Mouse (Mus musculus) CH12.LX (cell line): ENCODE measurements around the gene Col15a1.

Experiments
- BHLHE40 ChIP-seq: IDR thresholded peaks from 2 replicates; pipeline ENCODE4 v1.6.1; 2011; ENCODE audit warnings: mild to moderate bottlenecking, low read depth, low read length, improper control_type of control experiment
- CHD2 ChIP-seq: IDR thresholded peaks from 2 replicates; pipeline ENCODE4 v1.6.1; 2011; ENCODE audit warnings: low read length, improper control_type of control experiment
- CTCF ChIP-seq, 2 experiments: IDR thresholded peaks in 1 of 2; conservative IDR thresholded peaks in 1 of 2; 2 replicates each; pipeline ENCODE4 v1.5.1; 2011 to 2012; ENCODE audit warnings: low read depth in 2 of 2, low read length in 2 of 2, improper control_type of control experiment in 1 of 2, inconsistent platforms in 1 of 2, mild to moderate bottlenecking in 1 of 2, moderate library complexity in 1 of 2
- GABPA ChIP-seq: IDR thresholded peaks from 2 replicates; pipeline ENCODE4 v1.6.1; 2012; ENCODE audit warnings: low read depth, low read length, improper control_type of control experiment, inconsistent platforms; ENCODE audit not compliant: insufficient replicate concordance
- JUN ChIP-seq: IDR thresholded peaks from 2 replicates; pipeline ENCODE4 v1.6.1; 2011; ENCODE audit warnings: low read depth, mild to moderate bottlenecking, low read length, improper control_type of control experiment, moderate library complexity; ENCODE audit not compliant: insufficient read depth
- MAX ChIP-seq: IDR thresholded peaks from 2 replicates; pipeline ENCODE4 v1.6.1; 2011; ENCODE audit warnings: low read length, improper control_type of control experiment
- MXI1 ChIP-seq: IDR thresholded peaks from 2 replicates; pipeline ENCODE4 v1.6.1; 2011; ENCODE audit warnings: mild to moderate bottlenecking, low read depth, low read length, improper control_type of control experiment
- NRF1 ChIP-seq: IDR thresholded peaks from 2 replicates; pipeline ENCODE4 v1.6.1; 2014; ENCODE audit warnings: low read depth, mild to moderate bottlenecking, inconsistent platforms, low read length, improper control_type of control experiment, moderate library complexity
- PAX5 ChIP-seq: IDR thresholded peaks from 2 replicates; pipeline ENCODE4 v1.6.1; 2012; ENCODE audit warnings: low read length, inconsistent platforms, mixed read lengths
- POLR2A ChIP-seq: IDR thresholded peaks from 2 replicates; pipeline ENCODE4 v1.6.1; 2011; ENCODE audit warnings: low read depth, mild to moderate bottlenecking, improper control_type of control experiment, low read length
- RAD21 ChIP-seq: IDR thresholded peaks from 2 replicates; pipeline ENCODE4 v1.6.1; 2011; ENCODE audit warnings: low read depth, mild to moderate bottlenecking, low read length, improper control_type of control experiment, moderate library complexity
- ZNF384 ChIP-seq: IDR thresholded peaks from 2 replicates; pipeline ENCODE4 v1.6.1; 2012; ENCODE audit warnings: low read depth, low read length, improper control_type of control experiment, inconsistent platforms

- TF ChIP-seq NRF1 (no peak), POLR2A (no peak), ZNF384 (no peak), CTCF (conservative IDR thresholded peaks at IDR 0.05 in 1 of 2, IDR thresholded peaks at IDR 0.05 in 1 of 2; ENCODE audit: low read depth in 2 of 2, low read length in 2 of 2) (no peak), PAX5 (no peak), GABPA (no peak), JUN (no peak), MAX (no peak), CHD2 (no peak), MXI1 (no peak), RAD21 (no peak), BHLHE40 (no peak)
Measured at GRCm38 (mm10) chr4:47220544-47220943, 12.6 kb downstream of the Col15a1 start.
